Mouse (Mus musculus): Measurements from ENCODE around the gene Kdm5a. TPM values are rescaled to one million over a fixed set of nuclear protein-coding genes. Genes with fewer than 3 reads are reported as not detected.

Kdm5a gene
- polyA plus RNA-seq, 1 experiment from 2014 or later, result 62.1 TPM

DNA sequence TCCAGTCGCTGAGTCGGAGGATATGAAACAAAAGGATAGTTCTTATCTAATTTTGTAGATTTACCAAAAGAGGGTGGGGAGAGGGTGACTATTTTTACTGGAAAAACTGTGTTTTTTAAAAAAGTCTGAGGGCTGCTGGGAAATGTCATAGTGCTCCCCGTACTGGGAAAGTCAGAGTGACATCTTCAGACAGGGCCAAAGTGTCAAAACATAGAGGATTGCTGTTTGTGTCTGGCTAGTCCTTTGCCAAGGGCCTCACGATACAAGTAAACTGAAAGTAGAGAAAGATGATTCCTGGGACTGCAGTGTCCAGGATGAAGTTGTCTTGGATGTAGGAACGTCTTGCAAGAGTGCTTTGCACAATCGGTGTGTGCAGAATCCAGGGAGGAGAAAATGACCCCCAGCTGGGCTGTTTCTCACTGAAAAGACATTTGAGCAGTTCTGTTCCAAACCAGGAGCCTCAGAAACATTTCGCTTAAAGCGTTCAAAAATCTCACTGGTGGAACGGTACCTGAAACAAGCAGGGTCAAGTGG lies 100.5 kb downstream of the Kdm5a start:
- H3K4me2 ChIP-seq, result no peak overlapping the region
- H3K9ac ChIP-seq (ENCODE audit: low read length), result no peak overlapping the region
- H3K27ac ChIP-seq (ENCODE audit: low read depth, low read length), result no peak overlapping the region
- ATAC-seq (ENCODE audit: low FRiP score) (no peak), DNase-seq (ENCODE audit: low spot score, missing footprints) (no peak)
- H3K36me3 ChIP-seq (ENCODE audit: control insufficient read depth, insufficient read depth, low read length), result no peaks in the 10 kb centered on the region
- 55% methylated on average over 9 of the region's 9 CpGs for WGBS
- peaks cover 27% of the 10 kb centered on the region for H3K27me3 ChIP-seq (ENCODE audit: control insufficient read depth, insufficient read depth, low read length)
- H3K4me3 ChIP-seq (ENCODE audit: low read depth, low read length), result no peak overlapping the region
- H3K9me3 ChIP-seq (ENCODE audit: control insufficient read depth, low read length), result no peaks in the 10 kb centered on the region
- H3K4me1 ChIP-seq (ENCODE audit: control insufficient read depth, insufficient read depth, low read length), result peaks cover 8% of the 10 kb centered on the region

DNA sequence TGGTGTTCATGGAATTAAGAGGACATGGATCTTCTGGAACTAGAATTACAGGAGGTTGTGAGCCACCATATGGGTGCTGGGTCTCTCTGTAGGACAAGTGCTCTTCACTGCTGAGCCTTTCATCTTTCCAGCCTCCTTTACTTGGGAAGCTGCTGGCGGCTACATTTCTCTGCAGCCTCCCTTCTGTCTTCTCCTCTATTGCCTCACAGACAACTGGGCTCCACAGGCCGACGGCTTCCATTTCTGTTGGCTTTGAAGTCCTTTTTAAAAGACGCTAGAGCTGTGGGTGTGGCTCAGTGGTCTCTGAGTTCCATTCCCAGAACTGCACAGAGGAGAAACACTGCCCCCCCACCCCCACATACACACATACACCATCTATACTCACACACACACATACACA lies 101.5 kb downstream of the Kdm5a start:
- H3K27me3 ChIP-seq (ENCODE audit: control insufficient read depth, insufficient read depth, low read length), result peaks cover 27% of the 10 kb centered on the region
- H3K9me3 ChIP-seq (ENCODE audit: control insufficient read depth, low read length), result no peaks in the 10 kb centered on the region
- 43% methylated on average over 4 of the region's 4 CpGs for WGBS
- DNase-seq (ENCODE audit: low spot score, missing footprints) (no peak), ATAC-seq (ENCODE audit: low FRiP score) (no peak)
- peaks cover 8% of the 10 kb centered on the region for H3K4me1 ChIP-seq (ENCODE audit: control insufficient read depth, insufficient read depth, low read length)
- no peak overlapping the region for H3K4me3 ChIP-seq (ENCODE audit: low read depth, low read length)
- no peaks in the 10 kb centered on the region for H3K36me3 ChIP-seq (ENCODE audit: control insufficient read depth, insufficient read depth, low read length)
- H3K27ac ChIP-seq (ENCODE audit: low read depth, low read length), result no peak overlapping the region
- H3K9ac ChIP-seq (ENCODE audit: low read length), result no peak overlapping the region
- no peak overlapping the region for H3K4me2 ChIP-seq

DNA sequence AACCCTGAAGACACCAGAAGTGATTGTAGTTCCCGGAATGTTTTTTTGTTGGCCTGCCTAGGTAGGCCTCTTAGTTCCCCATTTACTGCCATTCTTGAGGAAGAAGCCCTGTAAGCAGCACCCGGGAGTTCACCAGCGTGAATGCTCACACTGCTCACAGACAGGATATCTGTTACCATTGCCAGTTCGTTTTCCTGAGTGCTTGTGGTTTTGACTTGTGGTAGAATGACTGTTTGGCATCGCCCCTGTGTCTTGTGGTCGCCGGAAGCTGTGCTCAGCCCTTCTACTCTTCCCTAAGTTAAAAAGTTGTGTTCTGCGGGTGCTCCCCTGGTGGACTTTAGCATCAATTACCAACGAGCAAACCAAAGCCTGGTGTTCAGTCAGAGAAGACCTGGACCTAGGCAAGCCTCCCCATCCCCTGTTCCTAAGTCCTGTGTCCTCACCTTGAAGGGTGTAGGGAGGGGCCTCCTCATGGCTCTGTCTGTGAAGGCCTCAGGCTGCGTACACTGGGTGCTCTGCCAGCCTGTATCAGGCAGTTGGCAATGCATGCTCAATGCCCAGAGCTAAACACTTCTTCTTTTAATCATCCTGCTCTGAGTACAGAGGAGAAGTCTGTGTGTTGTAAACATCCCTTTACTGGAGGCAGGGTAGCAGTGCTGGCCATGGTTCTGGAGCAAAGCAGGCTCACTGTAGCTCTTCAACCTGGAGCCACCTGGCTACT lies 102.8 kb downstream of the Kdm5a start:
- H3K36me3 ChIP-seq (ENCODE audit: control insufficient read depth, insufficient read depth, low read length), result no peaks in the 10 kb centered on the region
- peaks cover 10% of the 10 kb centered on the region for H3K4me1 ChIP-seq (ENCODE audit: control insufficient read depth, insufficient read depth, low read length)
- H3K9me3 ChIP-seq (ENCODE audit: control insufficient read depth, low read length), result no peaks in the 10 kb centered on the region
- no peak overlapping the region for H3K4me2 ChIP-seq
- no peak for ATAC-seq (ENCODE audit: low FRiP score)
- H3K9ac ChIP-seq (ENCODE audit: low read length), result no peak overlapping the region
- no peak overlapping the region for H3K27ac ChIP-seq (ENCODE audit: low read depth, low read length)
- peaks cover 26% of the 10 kb centered on the region for H3K27me3 ChIP-seq (ENCODE audit: control insufficient read depth, insufficient read depth, low read length)
- DNase-seq (ENCODE audit: low spot score, missing footprints), result no peak
- WGBS, result 82% methylated on average over 10 of the region's 10 CpGs
- H3K4me3 ChIP-seq (ENCODE audit: low read depth, low read length), result no peak overlapping the region

DNA sequence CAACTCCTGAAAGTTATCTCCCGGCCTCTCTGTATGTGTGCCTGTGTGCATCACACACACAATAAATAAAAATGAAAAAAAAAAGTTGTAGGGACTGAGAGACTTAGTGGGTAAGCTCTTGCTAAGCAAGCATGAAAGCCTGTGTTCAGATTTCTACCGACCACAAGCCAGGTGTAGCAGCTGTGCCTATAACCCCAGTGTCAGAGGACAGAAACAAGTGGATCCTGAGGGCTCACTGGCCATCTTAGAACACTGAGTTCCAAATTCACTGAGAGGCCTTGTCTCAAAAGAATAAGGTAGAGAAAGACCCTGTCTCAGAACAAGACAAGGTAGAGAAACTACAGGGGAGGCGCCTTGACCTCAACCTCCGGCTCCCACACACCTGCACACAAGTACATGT lies 104.3 kb downstream of the Kdm5a start:
- WGBS, result 92% methylated on average over 4 of the region's 4 CpGs
- ATAC-seq (ENCODE audit: low FRiP score), result no peak

DNA sequence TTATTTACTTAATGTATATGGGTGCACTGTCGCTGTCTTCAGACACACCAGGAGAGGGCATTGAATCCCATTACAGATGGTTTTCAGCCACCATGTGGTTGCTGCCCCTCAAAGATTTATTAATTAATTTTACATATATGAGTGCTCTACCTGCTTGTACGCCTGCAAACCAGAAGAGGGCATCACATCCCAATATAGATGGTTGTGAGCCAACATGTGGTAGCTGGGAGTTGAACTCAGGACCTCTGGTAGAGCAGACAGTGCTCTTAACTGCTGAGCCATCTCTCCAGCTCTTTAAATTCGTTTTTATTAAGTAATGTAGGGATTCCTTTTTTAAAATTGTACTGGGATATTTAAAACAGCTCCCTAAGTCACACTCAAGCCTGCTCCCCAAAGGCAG lies 105.3 kb downstream of the Kdm5a start:
- no peaks in the 10 kb centered on the region for H3K36me3 ChIP-seq (ENCODE audit: control insufficient read depth, insufficient read depth, low read length)
- 64% methylated on average over 3 of the region's 3 CpGs for WGBS
- no peak overlapping the region for H3K27ac ChIP-seq (ENCODE audit: low read depth, low read length)
- peaks cover 4% of the 10 kb centered on the region; the same call in 1 of the 2 replicates for H3K27me3 ChIP-seq (ENCODE audit: control insufficient read depth, insufficient read depth, low read length)
- ATAC-seq (ENCODE audit: low FRiP score) (no peak), DNase-seq (ENCODE audit: low spot score, missing footprints) (no peak)
- H3K4me1 ChIP-seq (ENCODE audit: control insufficient read depth, insufficient read depth, low read length), result peaks cover 16% of the 10 kb centered on the region
- H3K4me3 ChIP-seq (ENCODE audit: low read depth, low read length), result no peak overlapping the region
- no peak overlapping the region for H3K4me2 ChIP-seq
- H3K9me3 ChIP-seq (ENCODE audit: control insufficient read depth, low read length), result no peaks in the 10 kb centered on the region
- H3K9ac ChIP-seq (ENCODE audit: low read length), result no peak overlapping the region

More for the DNA sequence above, 104.3 kb downstream of the Kdm5a start:
- Histone ChIP-seq H3K9ac (ENCODE audit: low read length) (no peak overlapping the region), H3K27me3 (ENCODE audit: control insufficient read depth, insufficient read depth, low read length) (peaks cover 14% of the 10 kb centered on the region), H3K4me3 (ENCODE audit: low read depth, low read length) (no peak overlapping the region), H3K9me3 (ENCODE audit: control insufficient read depth, low read length) (no peaks in the 10 kb centered on the region), H3K27ac (ENCODE audit: low read depth, low read length) (no peak overlapping the region), H3K4me1 (ENCODE audit: control insufficient read depth, insufficient read depth, low read length) (peaks cover 21% of the 10 kb centered on the region), H3K4me2 (no peak overlapping the region), H3K36me3 (ENCODE audit: control insufficient read depth, insufficient read depth, low read length) (no peaks in the 10 kb centered on the region)
- no peak for DNase-seq (ENCODE audit: low spot score, missing footprints)

DNA sequence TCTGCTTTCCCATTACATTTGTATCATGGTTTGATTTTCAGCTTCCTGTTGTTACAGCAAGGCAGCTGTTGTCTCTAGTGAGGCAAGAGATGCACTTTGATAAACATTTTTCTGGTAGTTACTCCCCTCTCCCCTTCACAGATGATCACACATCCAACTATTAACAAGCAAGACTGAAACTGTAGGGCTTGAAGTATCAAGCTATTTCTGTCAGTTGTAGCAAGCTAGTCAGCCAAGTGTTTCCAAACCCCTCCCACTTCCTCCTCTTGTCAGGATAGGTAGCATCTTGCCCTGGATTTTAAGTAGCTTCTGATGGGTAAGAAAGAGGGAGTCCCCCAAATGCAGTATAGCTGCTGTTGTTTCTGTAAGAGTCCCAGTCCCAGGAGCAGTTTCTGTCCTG lies 105.8 kb downstream of the Kdm5a start:
- Histone ChIP-seq H3K36me3 (ENCODE audit: control insufficient read depth, insufficient read depth, low read length) (no peaks in the 10 kb centered on the region), H3K9me3 (ENCODE audit: control insufficient read depth, low read length) (no peaks in the 10 kb centered on the region), H3K9ac (ENCODE audit: low read length) (no peak overlapping the region), H3K27me3 (ENCODE audit: control insufficient read depth, insufficient read depth, low read length) (0 out of 2 replicates have a peak, but pooled peaks cover under 1% of the 10 kb centered on the region), H3K4me2 (no peak overlapping the region), H3K4me3 (ENCODE audit: low read depth, low read length) (no peak overlapping the region), H3K27ac (ENCODE audit: low read depth, low read length) (no peak overlapping the region), H3K4me1 (ENCODE audit: control insufficient read depth, insufficient read depth, low read length) (peaks cover 16% of the 10 kb centered on the region)
- DNase-seq (ENCODE audit: low spot score, missing footprints) (no peak), ATAC-seq (ENCODE audit: low FRiP score) (no peak)

DNA sequence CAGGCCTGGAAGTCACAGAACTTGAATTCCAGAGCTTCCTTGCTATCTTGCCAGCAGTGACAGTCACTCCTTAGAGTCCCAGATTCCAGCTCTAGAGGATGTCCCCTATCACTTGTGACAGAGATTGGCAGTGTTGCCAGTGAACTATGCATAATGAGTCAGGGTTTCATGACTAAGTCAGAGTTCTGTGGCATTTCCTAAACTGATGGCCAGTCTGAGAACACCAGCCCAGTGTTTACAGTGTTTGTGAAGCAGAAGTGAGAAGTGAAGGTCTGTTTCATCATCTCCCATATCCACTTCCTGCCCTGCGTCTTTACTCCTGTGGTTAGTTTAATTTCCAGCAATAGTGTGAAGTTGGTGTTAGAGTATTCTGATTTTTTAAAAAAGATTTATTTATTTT lies 106.7 kb downstream of the Kdm5a start:
- Histone ChIP-seq H3K36me3 (ENCODE audit: control insufficient read depth, insufficient read depth, low read length) (no peaks in the 10 kb centered on the region), H3K4me1 (ENCODE audit: control insufficient read depth, insufficient read depth, low read length) (peaks cover 16% of the 10 kb centered on the region), H3K4me2 (no peak overlapping the region), H3K27me3 (ENCODE audit: control insufficient read depth, insufficient read depth, low read length) (no peaks in the 10 kb centered on the region), H3K9ac (ENCODE audit: low read length) (no peak overlapping the region), H3K9me3 (ENCODE audit: control insufficient read depth, low read length) (no peaks in the 10 kb centered on the region), H3K27ac (ENCODE audit: low read depth, low read length) (no peak overlapping the region), H3K4me3 (ENCODE audit: low read depth, low read length) (no peak overlapping the region)
- DNase-seq (ENCODE audit: low spot score, missing footprints) (no peak), ATAC-seq (ENCODE audit: low FRiP score) (no peak)
- WGBS, result 95% methylated on average over 1 of the region's 1 CpGs

DNA sequence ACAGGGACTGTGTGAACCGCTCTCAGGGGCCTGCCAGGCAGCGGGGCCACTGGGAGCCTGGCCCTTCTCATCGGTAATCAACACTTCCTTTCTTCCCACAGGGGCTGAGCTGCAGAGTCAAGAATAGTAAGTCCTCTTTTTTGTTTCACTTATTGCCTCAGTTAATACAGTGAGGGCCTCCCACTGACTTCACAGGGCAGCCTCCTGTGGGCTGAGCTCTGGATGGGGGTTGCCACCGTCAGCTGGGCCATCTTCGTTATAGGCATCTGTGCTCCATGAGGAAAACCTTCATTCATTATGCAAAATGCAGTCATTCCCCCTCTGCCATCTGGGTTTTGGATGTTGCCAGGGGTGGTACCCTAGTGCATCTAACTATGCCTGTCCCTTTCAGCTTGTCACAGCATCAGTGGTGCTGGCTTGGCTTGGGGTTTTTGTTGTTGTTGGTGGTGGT lies 108.1 kb downstream of the Kdm5a start:
- 6% methylated on average over 5 of the region's 5 CpGs for WGBS
- ATAC-seq (ENCODE audit: low FRiP score) (peak; percentile 70), DNase-seq (ENCODE audit: low spot score, missing footprints) (peak; percentile 91)
- 0 out of 2 replicates have a peak overlapping the region, but pooled peaks have one; percentile 2 for H3K9ac ChIP-seq (ENCODE audit: low read length)
- H3K4me2 ChIP-seq, result peak overlapping the region; percentile 2; the same call in 1 of the 2 replicates
- H3K9me3 ChIP-seq (ENCODE audit: control insufficient read depth, low read length), result no peaks in the 10 kb centered on the region
- H3K27ac ChIP-seq (ENCODE audit: low read depth, low read length), result peak overlapping the region; percentile 49
- no peaks in the 10 kb centered on the region for H3K36me3 ChIP-seq (ENCODE audit: control insufficient read depth, insufficient read depth, low read length)
- H3K27me3 ChIP-seq (ENCODE audit: control insufficient read depth, insufficient read depth, low read length), result no peaks in the 10 kb centered on the region
- no peak overlapping the region for H3K4me3 ChIP-seq (ENCODE audit: low read depth, low read length)
- peaks cover 16% of the 10 kb centered on the region for H3K4me1 ChIP-seq (ENCODE audit: control insufficient read depth, insufficient read depth, low read length)

DNA sequence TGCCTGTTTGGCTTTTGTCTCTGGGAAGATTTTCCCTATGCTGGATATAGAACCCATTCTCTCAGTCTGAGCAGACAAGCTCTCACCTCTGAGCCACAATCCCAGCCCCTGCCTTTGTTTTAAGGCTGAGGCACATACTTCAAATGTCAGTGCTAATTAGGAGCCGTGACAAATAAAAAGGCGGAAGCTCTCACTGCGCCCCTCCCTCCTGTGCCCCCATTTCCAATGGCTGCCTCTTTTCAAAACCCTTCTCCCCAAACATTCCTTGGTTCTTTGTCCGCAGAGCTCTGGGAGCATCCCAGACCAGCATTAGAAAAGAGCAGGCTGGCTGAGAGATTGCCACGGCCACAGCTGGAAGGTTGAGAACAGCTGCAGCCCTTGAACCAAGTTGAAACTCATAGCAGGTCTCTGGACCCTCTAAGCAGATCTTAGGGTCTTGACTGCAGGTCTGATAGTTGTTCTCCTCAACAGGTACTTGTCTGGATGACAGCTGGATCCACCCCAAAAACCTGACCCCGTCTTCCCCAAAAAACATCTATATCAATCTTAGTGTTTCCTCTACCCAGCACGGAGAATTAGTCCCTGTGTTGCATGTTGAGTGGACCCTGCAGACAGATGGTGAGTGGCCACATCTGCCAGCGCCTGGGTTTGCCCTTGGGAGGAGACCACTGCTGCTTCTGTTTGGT lies 108.7 kb downstream of the Kdm5a start:
- H3K36me3 ChIP-seq (ENCODE audit: control insufficient read depth, insufficient read depth, low read length), result no peaks in the 10 kb centered on the region
- H3K9ac ChIP-seq (ENCODE audit: low read length), result 0 out of 2 replicates have a peak overlapping the region, but pooled peaks have one; percentile 2
- peak overlapping the region; percentile 2; the same call in 1 of the 2 replicates for H3K4me2 ChIP-seq
- ATAC-seq (ENCODE audit: low FRiP score), result peak; percentile 30
- 0 out of 2 replicates have a peak overlapping the region, but pooled peaks have one; percentile 49 for H3K27ac ChIP-seq (ENCODE audit: low read depth, low read length)
- no peaks in the 10 kb centered on the region for H3K27me3 ChIP-seq (ENCODE audit: control insufficient read depth, insufficient read depth, low read length)
- 12% methylated on average over 8 of the region's 8 CpGs for WGBS
- H3K4me1 ChIP-seq (ENCODE audit: control insufficient read depth, insufficient read depth, low read length), result peaks cover 16% of the 10 kb centered on the region
- no peaks in the 10 kb centered on the region for H3K9me3 ChIP-seq (ENCODE audit: control insufficient read depth, low read length)
- no peak overlapping the region for H3K4me3 ChIP-seq (ENCODE audit: low read depth, low read length)
- DNase-seq (ENCODE audit: low spot score, missing footprints), result peak; percentile 91
